Mouse (Mus musculus) T-cell, adult 66 days (primary cell): Measurements from ENCODE around the gene Vmn1r30. TPM values are rescaled to one million over a fixed set of nuclear protein-coding genes. Genes with fewer than 3 reads are reported as not detected.

Experiments
- total RNA-seq, 2 experiments: library from RNA; stranded (reverse); gene quantifications; 3 replicates in 1 of 2; 4 replicates in 1 of 2; pipeline ENCODE4 v1.2.4; 2023

The Vmn1r30 gene
- not detected for total RNA-seq

GRCm38 (mm10) chr6:58443285-58443684 lies at the start of gene Vmn1r30:
Vmn1r30 (minus strand) TSS chr6:58443385.

GRCm38 (mm10) chr6:58475230-58475629 lies 32.0 kb upstream of the Vmn1r30 start, which contains the start of gene Vmn1r31:
Vmn1r31 (minus strand) TSS chr6:58475330.

Other genes with a start within 250 kb of the Vmn1r30 start
- not detected for gene Vmn1r27, start 224.6 kb downstream of the Vmn1r30 start, total RNA-seq
- gene Vmn1r28, start 181.3 kb downstream of the Vmn1r30 start, total RNA-seq, result not detected
- not detected for gene Vmn1r29, start 141.8 kb downstream of the Vmn1r30 start, total RNA-seq
- gene Vmn1r31, start 31.9 kb upstream of the Vmn1r30 start, total RNA-seq, result not detected
- 10 to 100 TPM in 1 of 2 experiments, 1 to 10 TPM in 1; 9.0 to 11.2 TPM for gene Abcg2, start 141.1 kb upstream of the Vmn1r30 start, total RNA-seq